Mouse (Mus musculus): ENCODE measurements around the gene Esam. TPM values are rescaled to one million over a fixed set of nuclear protein-coding genes. Genes with fewer than 3 reads are reported as not detected.

Gene Esam
- polyA plus RNA-seq, 1 experiment from 2014 or later = 24.3 TPM

DNA sequence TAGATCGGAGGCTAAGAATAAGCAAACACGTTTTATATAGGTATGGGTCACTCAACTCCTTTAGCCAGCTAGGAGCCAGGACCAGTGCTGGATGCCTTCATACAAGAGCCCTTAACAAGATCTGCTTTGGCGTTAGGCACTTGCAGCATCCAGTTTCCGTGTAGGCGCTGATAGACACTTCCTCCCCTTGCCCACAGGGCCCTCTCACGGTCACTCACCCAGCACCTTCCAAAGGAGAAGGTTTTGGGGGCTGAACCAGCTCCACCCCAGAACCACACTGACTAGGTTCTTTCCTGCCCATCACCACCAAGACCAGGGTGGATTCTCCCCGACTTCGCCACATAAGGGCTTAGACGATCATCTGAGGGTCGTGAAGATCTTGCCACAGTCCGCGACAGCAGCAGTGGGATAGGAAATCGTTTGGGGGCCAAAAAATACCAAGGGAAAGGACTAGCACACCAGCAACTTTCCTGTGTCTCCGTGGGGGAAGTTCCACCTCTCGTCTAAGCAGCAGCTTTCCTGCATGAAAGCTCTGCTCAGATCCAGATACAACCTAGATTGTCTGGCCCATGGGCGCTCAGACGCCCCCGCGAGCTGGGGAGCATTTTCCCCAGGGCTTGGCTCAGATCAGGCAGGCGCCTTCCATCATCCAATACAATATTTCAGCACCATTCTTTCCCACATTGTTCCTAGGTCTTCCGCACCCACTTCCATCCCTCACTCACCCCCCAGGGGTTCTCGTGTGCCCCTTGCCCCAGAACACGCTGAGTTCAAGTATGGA, 24.1 kb downstream of the Esam start:
- Histone ChIP-seq H3K4me1 (peaks cover 23% of the 10 kb centered on the region), H3K4me2 (peak overlapping the region; percentile 89), H3K27me3 (peaks cover 85% of the 10 kb centered on the region), H3K36me3 (replicated peaks) (no peaks in the 10 kb centered on the region), H3K4me3 (replicated peaks) (peak overlapping the region; percentile 41), H3K9me3 (no peaks in the 10 kb centered on the region), H3K27ac (no peak overlapping the region), H3K9ac (peak overlapping the region; percentile 48)
- WGBS = 3% methylated on average over 23 of the region's 23 CpGs
- no peak for ATAC-seq (ENCODE audit: low FRiP score)

DNA sequence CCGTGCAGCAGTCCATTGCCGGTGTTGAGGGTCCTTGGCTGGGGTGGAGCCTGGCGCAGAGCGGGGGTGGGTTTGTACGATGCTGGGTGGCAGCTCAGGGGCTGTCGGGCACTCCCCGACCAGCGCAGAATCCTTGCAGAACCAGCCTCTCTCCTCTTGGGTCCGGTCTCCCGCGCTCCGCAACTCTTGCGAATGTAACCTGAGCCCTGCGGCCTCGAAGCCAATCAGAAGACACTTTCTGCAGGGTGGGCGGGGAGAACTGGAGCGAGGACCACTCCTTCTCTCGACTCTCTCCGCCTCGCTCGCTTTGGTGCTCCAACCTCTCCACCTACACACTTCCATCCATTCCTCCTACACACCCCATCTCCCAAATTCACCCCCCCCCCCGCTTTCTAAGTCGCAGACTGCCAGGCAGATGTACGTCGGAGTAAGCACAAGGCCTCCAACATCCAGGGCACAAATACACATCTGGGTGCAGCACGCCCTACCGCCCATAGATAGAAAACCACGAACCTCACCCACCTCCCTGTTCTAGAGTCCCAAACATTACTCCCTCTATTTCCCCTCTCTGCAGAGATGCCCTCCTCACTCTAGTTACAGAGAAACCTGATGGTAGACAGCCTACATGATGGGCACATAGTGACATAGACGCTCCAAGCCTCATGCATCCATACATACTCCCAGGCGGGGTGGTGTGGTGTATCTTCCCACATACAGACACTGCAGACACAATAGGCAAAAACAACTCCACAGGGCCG, 24.8 kb downstream of the Esam start, which contains the start of gene Nrgn:
Gene Nrgn (minus strand): TSS at position 369 of the 758 bp plus-strand sequence.
- Histone ChIP-seq H3K4me2 (peak within 1 kb of the TSS; percentile 89), H3K4me1 (peaks cover 23% of the 10 kb centered on the region), H3K4me3 (replicated peaks) (peak within 1 kb of the TSS; percentile 41), H3K9ac (peak within 1 kb of the TSS; percentile 48), H3K9me3 (no peaks in the 10 kb centered on the region), H3K27ac (no peak within 1 kb of the TSS), H3K27me3 (peaks cover 82% of the 10 kb centered on the region), H3K36me3 (replicated peaks) (no peaks in the 10 kb centered on the region)
- 5% methylated on average over 31 of the region's 31 CpGs for WGBS
- ATAC-seq (ENCODE audit: low FRiP score) = peak; percentile 96

DNA sequence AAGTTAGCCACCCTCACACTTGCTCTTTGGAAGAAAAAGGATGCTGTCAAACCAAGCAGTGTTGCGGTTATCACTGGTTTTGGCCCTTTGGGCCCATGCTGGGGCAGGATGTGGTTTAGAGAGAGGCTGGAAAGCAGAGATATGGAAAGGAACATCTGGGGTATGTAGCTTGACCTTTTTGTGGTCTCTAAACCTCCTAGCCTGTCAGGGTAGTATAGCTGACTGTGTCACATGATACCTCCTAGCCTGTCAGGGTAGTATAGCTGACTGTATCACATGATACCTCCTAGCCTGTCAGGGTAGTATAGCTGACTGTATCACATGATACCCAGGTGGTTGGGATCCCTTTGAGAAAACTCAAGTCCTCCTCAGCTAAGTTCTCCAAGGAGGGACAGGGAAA, 26.4 kb downstream of the Esam start:
- no peaks in the 10 kb centered on the region for H3K36me3 ChIP-seq (replicated peaks)
- peaks cover 68% of the 10 kb centered on the region for H3K27me3 ChIP-seq
- no peak for ATAC-seq (ENCODE audit: low FRiP score)
- peaks cover 23% of the 10 kb centered on the region for H3K4me1 ChIP-seq
- 89% methylated on average over 1 of the region's 1 CpGs for WGBS
- no peak overlapping the region for H3K9ac ChIP-seq
- H3K9me3 ChIP-seq = no peaks in the 10 kb centered on the region
- H3K4me2 ChIP-seq = no peak overlapping the region
- H3K27ac ChIP-seq = no peak overlapping the region
- H3K4me3 ChIP-seq (replicated peaks) = no peak overlapping the region

DNA sequence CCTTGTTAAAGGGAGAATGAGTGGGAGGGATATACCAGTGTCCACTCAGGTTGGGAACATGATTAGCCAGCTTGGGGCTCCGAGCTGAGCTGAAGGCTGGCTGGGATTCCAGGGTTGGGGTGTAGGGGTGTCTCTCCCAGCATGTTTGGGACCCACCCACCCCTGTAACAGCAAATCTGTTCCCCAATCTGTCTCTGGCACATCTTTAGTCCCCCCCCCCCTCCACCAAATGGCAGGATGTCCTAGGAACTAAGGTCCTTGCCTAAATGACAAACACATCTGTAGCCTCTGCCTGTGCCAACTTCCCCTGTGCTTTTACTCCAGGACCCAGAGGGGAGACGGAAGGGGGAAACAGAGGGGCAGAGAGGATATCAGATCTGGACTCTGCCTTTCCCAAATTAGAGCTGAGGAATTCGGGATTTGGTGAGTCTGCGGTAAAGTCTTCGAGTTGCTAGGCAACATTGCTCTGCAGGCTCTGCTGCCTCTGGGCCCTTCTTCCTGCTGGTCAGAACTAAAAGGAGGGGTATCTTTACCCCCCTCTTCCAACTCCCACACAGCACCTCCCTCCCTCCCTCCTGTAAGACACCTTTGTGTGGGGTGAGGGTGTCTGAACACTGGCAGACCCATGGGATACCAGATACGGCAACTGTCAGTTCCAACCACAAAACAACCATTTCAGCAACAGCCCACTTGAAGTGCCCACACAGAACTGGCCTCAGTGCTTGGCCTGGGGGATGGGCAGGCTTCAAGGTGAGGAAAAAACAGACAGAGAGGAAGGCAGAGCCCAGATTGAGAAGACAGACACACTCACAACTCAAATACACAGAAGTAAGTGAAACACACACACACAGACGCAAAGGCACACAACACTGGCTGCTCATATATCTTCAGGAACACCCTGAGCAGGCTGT, 27.2 kb downstream of the Esam start, which contains the start of gene Siae:
Gene Siae (plus strand): TSS at position 861 of the 911 bp plus-strand sequence.
- Histone ChIP-seq H3K4me2 (no peak within 1 kb of the TSS), H3K4me1 (peaks cover 23% of the 10 kb centered on the region), H3K27ac (no peak within 1 kb of the TSS), H3K9ac (no peak within 1 kb of the TSS), H3K36me3 (replicated peaks) (no peaks in the 10 kb centered on the region), H3K27me3 (peaks cover 59% of the 10 kb centered on the region), H3K9me3 (no peaks in the 10 kb centered on the region), H3K4me3 (replicated peaks) (no peak within 1 kb of the TSS)
- 25% methylated on average over 7 of the region's 7 CpGs for WGBS
- ATAC-seq (ENCODE audit: low FRiP score) = no peak

DNA sequence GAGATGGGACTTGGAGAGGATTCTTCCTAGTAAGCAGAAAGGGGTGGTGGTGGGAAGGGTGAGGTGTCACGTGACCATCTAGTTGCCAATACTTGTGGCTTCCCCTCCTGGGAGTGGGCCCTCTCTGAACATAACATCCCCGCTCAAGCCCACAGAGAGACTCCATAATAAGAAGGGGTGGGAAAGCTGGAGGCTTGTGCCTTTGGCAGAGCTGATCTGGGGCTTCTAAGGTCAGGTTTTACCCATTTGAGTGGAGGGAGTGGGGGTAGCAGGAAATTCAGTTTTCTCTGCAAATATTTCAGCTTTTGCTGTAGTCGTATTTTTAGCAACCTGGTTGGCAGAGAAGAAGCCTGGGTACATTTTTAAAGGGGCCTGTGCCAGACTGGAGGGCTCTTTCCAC, 28.5 kb downstream of the Esam start:
- H3K36me3 ChIP-seq (replicated peaks) = no peaks in the 10 kb centered on the region
- no peaks in the 10 kb centered on the region for H3K9me3 ChIP-seq
- H3K27me3 ChIP-seq = peaks cover 47% of the 10 kb centered on the region
- H3K27ac ChIP-seq = no peak overlapping the region
- H3K4me1 ChIP-seq = peaks cover 23% of the 10 kb centered on the region
- H3K4me2 ChIP-seq = no peak overlapping the region
- H3K9ac ChIP-seq = no peak overlapping the region
- WGBS = 79% methylated on average over 3 of the region's 3 CpGs
- no peak for ATAC-seq (ENCODE audit: low FRiP score)
- H3K4me3 ChIP-seq (replicated peaks) = no peak overlapping the region

DNA sequence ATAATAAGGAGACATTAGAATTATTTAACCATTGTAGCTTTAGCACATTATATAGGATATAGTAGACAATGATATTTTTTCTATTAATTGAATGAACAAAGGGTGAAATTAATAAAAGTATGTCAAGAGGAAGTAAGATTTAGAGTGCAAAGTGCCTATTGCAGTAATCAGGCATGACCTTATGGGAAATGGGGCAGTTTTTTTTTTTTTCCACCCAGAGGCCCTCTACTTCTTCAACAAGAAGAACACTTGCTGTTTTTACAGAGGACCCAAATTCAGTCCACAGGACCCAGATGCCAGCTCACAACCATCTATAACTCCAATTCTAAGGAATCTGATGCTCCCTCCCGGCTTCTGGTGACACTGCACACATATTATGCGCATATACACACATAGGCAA, 32.7 kb downstream of the Esam start:
- no peak overlapping the region for H3K4me3 ChIP-seq (replicated peaks)
- no peak overlapping the region for H3K27ac ChIP-seq
- WGBS = 82% methylated on average over 2 of the region's 2 CpGs
- no peak overlapping the region for H3K9ac ChIP-seq
- H3K4me2 ChIP-seq = no peak overlapping the region
- H3K9me3 ChIP-seq = no peaks in the 10 kb centered on the region
- H3K4me1 ChIP-seq = no peaks in the 10 kb centered on the region
- H3K27me3 ChIP-seq = peaks cover 10% of the 10 kb centered on the region
- no peaks in the 10 kb centered on the region for H3K36me3 ChIP-seq (replicated peaks)
- ATAC-seq (ENCODE audit: low FRiP score) = no peak

DNA sequence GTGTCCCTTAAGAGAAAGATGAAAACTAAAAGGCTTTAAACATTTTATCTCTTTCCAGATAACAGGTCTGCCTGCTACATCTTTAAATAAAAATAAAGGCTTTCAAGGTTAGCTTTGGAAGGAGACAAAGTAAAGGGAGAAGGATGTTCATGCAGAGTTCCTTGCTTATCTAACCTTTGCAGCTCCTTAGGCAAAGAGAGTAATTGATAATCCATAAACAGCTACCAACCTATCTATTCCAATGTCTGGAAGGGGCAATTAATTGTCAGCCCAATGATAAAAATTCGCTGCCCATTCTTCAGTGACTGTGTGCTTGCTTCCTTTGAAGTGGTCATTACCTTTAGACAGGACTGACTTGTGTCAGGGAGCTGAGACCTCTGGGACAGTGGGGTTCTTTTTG, 35.9 kb downstream of the Esam start:
- H3K36me3 ChIP-seq (replicated peaks) = no peaks in the 10 kb centered on the region
- peaks cover 9% of the 10 kb centered on the region; the same call in 1 of the 2 replicates for H3K4me1 ChIP-seq
- no peak for ATAC-seq (ENCODE audit: low FRiP score)
- H3K9me3 ChIP-seq = no peaks in the 10 kb centered on the region
- 72% methylated on average over 1 of the region's 1 CpGs for WGBS
- H3K27me3 ChIP-seq = no peaks in the 10 kb centered on the region
- no peak overlapping the region for H3K9ac ChIP-seq
- H3K4me2 ChIP-seq = no peak overlapping the region
- H3K4me3 ChIP-seq (replicated peaks) = no peak overlapping the region
- H3K27ac ChIP-seq = no peak overlapping the region

DNA sequence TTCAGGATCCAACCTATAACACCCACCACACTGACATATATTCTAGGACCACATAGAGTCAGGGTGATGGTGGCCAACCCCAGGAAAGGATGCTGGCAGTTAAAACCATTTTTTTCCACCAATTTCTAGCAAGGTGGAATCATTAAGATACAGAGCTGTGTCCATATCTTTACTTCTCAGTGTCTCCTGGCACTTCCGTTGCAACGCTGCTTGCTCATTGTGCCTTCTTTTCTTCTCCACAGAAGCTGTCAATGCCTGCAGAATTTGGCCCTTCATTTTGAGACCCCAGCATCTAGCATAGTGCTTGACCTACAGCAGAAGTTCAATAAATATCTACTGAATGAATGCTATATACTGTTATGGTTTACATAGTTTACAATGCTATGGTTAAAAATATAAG, 39.1 kb downstream of the Esam start:
- H3K9me3 ChIP-seq = no peaks in the 10 kb centered on the region
- H3K27me3 ChIP-seq = no peaks in the 10 kb centered on the region
- no peak overlapping the region for H3K9ac ChIP-seq
- no peak overlapping the region for H3K4me2 ChIP-seq
- peaks cover 9% of the 10 kb centered on the region; the same call in 1 of the 2 replicates for H3K4me1 ChIP-seq
- WGBS = 87% methylated on average over 2 of the region's 2 CpGs
- ATAC-seq (ENCODE audit: low FRiP score) = no peak
- H3K36me3 ChIP-seq (replicated peaks) = no peaks in the 10 kb centered on the region
- H3K27ac ChIP-seq = no peak overlapping the region
- H3K4me3 ChIP-seq (replicated peaks) = no peak overlapping the region

DNA sequence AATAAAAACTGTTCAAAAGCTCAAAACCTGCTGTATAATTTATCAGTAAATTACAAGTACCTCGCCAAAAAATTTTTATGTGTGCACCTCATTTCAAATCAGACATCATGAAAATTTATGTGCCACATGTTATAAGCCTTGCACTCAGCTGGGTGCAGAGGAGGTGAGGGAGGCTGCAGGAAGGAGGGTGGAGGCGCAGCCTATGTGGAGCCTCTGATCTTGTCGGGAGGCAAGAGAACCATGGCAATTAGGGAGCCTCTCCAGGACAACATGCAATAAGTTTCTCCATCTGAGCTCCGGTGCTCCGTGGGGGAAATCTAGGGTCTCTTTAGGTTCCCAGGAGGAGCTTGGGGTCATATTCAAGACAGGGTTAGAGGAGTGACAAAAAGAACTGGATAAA, 39.6 kb downstream of the Esam start:
- H3K27ac ChIP-seq = no peak overlapping the region

DNA sequence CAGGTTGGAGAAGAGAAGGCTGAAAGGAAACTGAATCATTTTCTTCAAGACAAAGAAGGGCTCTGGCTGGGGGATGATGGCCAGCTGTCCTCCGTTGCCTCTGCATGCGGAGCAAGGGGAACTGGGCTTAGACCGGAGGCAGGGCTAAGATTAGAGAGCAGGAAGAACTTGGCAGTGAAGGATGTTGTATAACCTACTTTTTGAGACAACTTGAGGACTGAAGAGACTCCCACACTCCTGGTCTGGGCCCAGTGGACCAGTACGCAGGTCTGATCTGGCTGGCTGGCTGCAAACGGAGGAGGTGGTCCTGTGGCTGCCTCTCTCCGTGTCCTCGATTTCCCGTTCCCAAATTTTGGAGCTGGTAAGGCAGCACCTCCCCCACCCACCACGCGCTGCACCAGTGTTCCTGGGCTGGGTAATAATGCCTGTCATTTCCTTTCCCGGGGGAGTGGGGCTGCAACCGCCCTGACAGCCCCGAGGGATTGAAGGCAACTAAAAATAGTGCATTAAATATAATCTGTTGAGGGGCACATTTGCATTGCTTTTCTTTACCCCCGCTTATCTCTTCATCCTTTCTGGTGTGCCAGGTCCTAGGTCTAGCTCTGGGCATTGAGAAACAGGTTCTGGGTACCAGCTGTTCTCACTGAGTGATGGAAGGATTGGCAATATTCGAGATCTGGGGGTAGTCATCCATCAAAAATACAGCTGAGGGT, 40.2 kb downstream of the Esam start:
- Histone ChIP-seq H3K4me3 (replicated peaks) (no peak overlapping the region), H3K9ac (no peak overlapping the region), H3K9me3 (no peaks in the 10 kb centered on the region), H3K27ac (no peak overlapping the region), H3K36me3 (replicated peaks) (no peaks in the 10 kb centered on the region), H3K4me1 (peaks cover 9% of the 10 kb centered on the region; the same call in 1 of the 2 replicates), H3K4me2 (no peak overlapping the region), H3K27me3 (no peaks in the 10 kb centered on the region)
- 52% methylated on average over 15 of the region's 15 CpGs for WGBS
- no peak for ATAC-seq (ENCODE audit: low FRiP score)

More for the DNA sequence above, 39.6 kb downstream of the Esam start:
- H3K36me3 ChIP-seq (replicated peaks) = no peaks in the 10 kb centered on the region
- peaks cover 9% of the 10 kb centered on the region; the same call in 1 of the 2 replicates for H3K4me1 ChIP-seq
- no peaks in the 10 kb centered on the region for H3K27me3 ChIP-seq
- no peaks in the 10 kb centered on the region for H3K9me3 ChIP-seq
- H3K4me3 ChIP-seq (replicated peaks) = no peak overlapping the region
- no peak overlapping the region for H3K9ac ChIP-seq
- no peak for ATAC-seq (ENCODE audit: low FRiP score)
- no peak overlapping the region for H3K4me2 ChIP-seq
- whole genome bisulfite sequencing = 63% methylated on average over 5 of the region's 5 CpGs

DNA sequence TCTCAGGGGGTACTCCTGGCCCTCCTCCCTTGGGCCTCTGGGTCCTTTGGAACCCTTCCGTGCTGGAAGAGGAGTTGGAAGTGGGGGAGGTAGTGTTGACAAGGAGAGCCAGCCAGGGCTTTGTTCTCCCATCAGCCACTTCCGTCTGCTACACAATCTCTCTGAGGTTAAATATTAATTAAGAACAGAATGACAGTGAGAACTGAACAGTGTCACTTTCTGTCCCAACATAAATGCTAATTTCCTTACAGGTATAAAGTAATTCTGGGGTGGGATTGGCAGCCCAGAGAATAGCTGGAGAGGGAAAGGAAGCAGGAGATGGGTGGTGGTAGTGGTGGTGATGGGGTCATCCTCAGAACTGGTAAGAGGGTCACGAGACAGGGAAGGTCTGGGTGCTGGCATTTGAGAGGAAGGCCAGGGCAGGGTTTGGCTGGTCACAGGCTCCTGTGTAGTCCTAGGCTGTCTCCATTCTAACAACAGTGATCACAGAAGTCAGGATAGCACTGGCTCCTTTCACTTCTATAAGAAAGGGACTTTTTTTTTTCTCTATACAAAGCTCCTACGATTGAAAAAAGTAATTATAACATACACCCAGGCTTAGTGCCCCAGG, 40.8 kb downstream of the Esam start:
- Histone ChIP-seq H3K27ac (no peak overlapping the region), H3K36me3 (replicated peaks) (no peaks in the 10 kb centered on the region), H3K4me1 (peaks cover 9% of the 10 kb centered on the region; the same call in 1 of the 2 replicates), H3K4me3 (replicated peaks) (no peak overlapping the region), H3K4me2 (no peak overlapping the region), H3K9me3 (no peaks in the 10 kb centered on the region), H3K9ac (no peak overlapping the region), H3K27me3 (no peaks in the 10 kb centered on the region)
- ATAC-seq (ENCODE audit: low FRiP score) = no peak
- WGBS = 40% methylated on average over 4 of the region's 4 CpGs

Measured in forebrain, embryonic 12.5 days (tissue).